Mouse (Mus musculus) forebrain, postnatal 0 days (tissue): ENCODE results near the gene Zfp385b. TPM values are rescaled to one million over a fixed set of nuclear protein-coding genes. Genes with fewer than 3 reads are reported as not detected.

Experiments
- ATAC-seq: fragments of 200-750 bp; cut with Nextera tagmentation; 2 replicates; pipeline ENCODE4 v1.8.0; 2017; ENCODE audit warnings: mild to moderate bottlenecking, moderate library complexity
- DNase-seq: peaks from one replicate; pipeline ENCODE4 v3.0.0-alpha.2; 2015
- H3K27ac ChIP-seq: fragments of 300-500 bp; sonication (generic); 2 replicates; pipeline ENCODE4 v1.5.1; 2014; ENCODE audit warnings: low read depth, mild to moderate bottlenecking, antibody characterized with exemption, low read length, moderate library complexity, mixed read lengths
- H3K27me3 ChIP-seq: fragments of 300-500 bp; sonication (generic); 2 replicates; pipeline ENCODE4 v1.6.1; 2014; ENCODE audit warnings: mild to moderate bottlenecking, low read length, mixed read lengths; ENCODE audit not compliant: insufficient read depth
- H3K36me3 ChIP-seq: fragments of 300-500 bp; sonication (generic); 2 replicates; pipeline ENCODE4 v1.6.1; 2014; ENCODE audit warnings: mild to moderate bottlenecking, moderate library complexity; ENCODE audit not compliant: insufficient read depth
- H3K4me1 ChIP-seq: fragments of 300-500 bp; sonication (generic); 2 replicates; pipeline ENCODE4 v1.6.1; 2014; ENCODE audit warnings: antibody characterized with exemption; ENCODE audit not compliant: insufficient read depth
- H3K4me2 ChIP-seq: fragments of 300-500 bp; sonication (generic); 2 replicates; pipeline ENCODE4 v1.6.1; 2014; ENCODE audit warnings: low read depth, mild to moderate bottlenecking, moderate library complexity
- H3K4me3 ChIP-seq: fragments of 300-500 bp; sonication (generic); 2 replicates; pipeline ENCODE4 v1.5.1; 2014; ENCODE audit warnings: low read depth, low read length, mixed read lengths
- H3K9ac ChIP-seq: fragments of 300-500 bp; sonication (generic); 2 replicates; pipeline ENCODE4 v1.6.1; 2014; ENCODE audit warnings: mild to moderate bottlenecking
- H3K9me3 ChIP-seq: fragments of 300-500 bp; sonication (generic); 2 replicates; pipeline ENCODE4 v1.6.1; 2016; ENCODE audit warnings: low read length
- CTCF ChIP-seq: sonication (generic); IDR thresholded peaks from 2 replicates; pipeline ENCODE4 v1.5.1; 2016; ENCODE audit warnings: antibody characterized with exemption, control low read depth, low read depth
- WGBS: fragments of 180-500 bp; shearing (Covaris S2); extraction: QIAGEN DNeasy Blood & Tissue Kit; methylation state at CpG from one replicate; pipeline ENCODE4 v1.1.7; 2014; 5-methylcytosine and 5-hydroxymethylcytosine counted together
- polyA plus RNA-seq: library from polyadenylated mRNA; unstranded; fragments of >200 nt; fragmentation: Nextera tagmentation; extraction: Ambion mirVana; gene quantifications from 2 replicates; pipeline ENCODE4 v1.2.1, GENCODE M21; 2015
- total RNA-seq: library from RNA; depleted of rRNA; stranded (reverse); fragments of >200 nt; gene quantifications from 2 replicates; pipeline ENCODE4 v1.2.3, GENCODE M21; 2014; rRNA removed

Zfp385b gene
- total RNA-seq (9.5 and 10.0 TPM in 2 replicates), polyA plus RNA-seq (18.5 and 20.4 TPM in 2 replicates)

DNA sequence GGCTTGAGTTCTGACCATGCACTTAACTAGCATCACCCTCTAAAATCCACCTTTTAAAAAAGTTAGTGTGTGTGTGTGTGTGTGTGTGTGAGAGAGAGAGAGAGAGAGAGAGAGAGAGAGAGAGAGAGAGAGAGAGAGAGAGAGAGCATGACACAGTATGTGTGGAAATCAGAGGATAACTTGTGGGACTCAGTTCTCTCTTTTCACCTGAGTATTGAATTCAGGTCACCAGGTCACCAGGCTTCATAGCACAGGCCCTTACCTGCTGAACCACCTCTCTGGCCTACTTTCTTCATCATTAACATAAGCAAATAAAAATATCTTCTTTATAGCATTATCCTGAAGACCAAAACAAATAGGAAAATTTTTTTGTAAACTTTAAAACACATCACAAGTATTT is at the start of gene Zfp385b:
Zfp385b (minus strand) TSS at position 101 of the 400 bp plus-strand sequence.
- Histone ChIP-seq H3K36me3 (no peaks in the 10 kb centered on the region), H3K4me1 (0 out of 2 replicates have a peak, but pooled peaks cover 5% of the 10 kb centered on the region), H3K9ac (no peak within 1 kb of the TSS), H3K4me3 (no peak within 1 kb of the TSS), H3K27me3 (peaks cover 5% of the 10 kb centered on the region), H3K9me3 (no peaks in the 10 kb centered on the region), H3K27ac (no peak within 1 kb of the TSS), H3K4me2 (no peak within 1 kb of the TSS)
- DNase-seq, result no peak
- TF ChIP-seq CTCF, result no peak
- ATAC-seq, result no peak

DNA sequence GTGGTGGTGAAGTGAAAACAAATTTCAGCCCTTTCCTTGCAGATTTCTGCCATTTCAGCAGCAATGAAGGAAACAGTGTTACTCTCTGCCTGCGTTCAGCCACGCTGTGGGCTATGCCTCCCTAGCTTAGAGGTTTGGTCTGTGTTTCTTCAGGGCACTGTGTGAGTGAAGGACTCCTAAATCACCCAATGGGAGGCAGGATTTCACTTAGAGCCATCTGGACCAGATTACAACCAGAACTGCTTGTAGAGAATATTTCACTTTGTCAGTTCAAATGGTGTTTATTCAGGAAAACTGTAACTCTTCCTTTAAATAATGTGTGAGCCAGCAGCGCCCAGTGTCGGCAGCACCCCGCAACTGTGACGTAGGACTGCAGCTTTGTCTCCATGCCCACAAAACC is 44.5 kb upstream of the Zfp385b start:
- Histone ChIP-seq H3K4me2 (no peak overlapping the region), H3K27me3 (no peaks in the 10 kb centered on the region), H3K4me3 (no peak overlapping the region), H3K9me3 (no peaks in the 10 kb centered on the region), H3K9ac (no peak overlapping the region), H3K4me1 (no peaks in the 10 kb centered on the region), H3K36me3 (no peaks in the 10 kb centered on the region), H3K27ac (no peak overlapping the region)
- DNase-seq, result no peak
- peak; percentile 71 for ATAC-seq
- TF ChIP-seq CTCF, result no peak
- 78% methylated on average over 6 of the region's 6 CpGs for WGBS

DNA sequence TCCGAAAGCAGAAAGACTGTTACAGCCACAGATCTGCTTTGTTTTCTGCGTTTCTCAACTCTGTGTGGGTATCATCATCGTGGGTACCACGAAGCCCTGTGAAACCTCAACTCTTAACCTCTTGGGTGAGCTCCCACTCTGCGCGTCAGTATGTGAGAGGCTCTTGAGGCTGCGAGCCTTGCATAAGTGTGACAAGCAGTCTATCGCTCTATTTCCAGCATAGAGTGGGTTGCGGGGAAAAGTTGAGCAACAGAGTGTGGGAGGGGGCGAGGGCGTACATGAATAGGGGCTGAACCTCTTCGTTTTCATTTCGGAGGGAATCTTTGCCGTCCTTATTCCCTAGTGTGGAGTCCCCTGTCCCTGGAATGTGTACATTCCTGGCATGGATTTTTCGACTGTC is 44.1 kb upstream of the Zfp385b start:
- DNase-seq (no peak), ATAC-seq (peak; percentile 32; the same call in 1 of the 2 replicates)
- Histone ChIP-seq H3K27me3 (no peaks in the 10 kb centered on the region), H3K9me3 (no peaks in the 10 kb centered on the region), H3K4me2 (no peak overlapping the region), H3K36me3 (no peaks in the 10 kb centered on the region), H3K4me1 (no peaks in the 10 kb centered on the region), H3K27ac (no peak overlapping the region), H3K4me3 (no peak overlapping the region), H3K9ac (no peak overlapping the region)
- no peak for TF ChIP-seq CTCF
- 79% methylated on average over 15 of the region's 15 CpGs for WGBS

DNA sequence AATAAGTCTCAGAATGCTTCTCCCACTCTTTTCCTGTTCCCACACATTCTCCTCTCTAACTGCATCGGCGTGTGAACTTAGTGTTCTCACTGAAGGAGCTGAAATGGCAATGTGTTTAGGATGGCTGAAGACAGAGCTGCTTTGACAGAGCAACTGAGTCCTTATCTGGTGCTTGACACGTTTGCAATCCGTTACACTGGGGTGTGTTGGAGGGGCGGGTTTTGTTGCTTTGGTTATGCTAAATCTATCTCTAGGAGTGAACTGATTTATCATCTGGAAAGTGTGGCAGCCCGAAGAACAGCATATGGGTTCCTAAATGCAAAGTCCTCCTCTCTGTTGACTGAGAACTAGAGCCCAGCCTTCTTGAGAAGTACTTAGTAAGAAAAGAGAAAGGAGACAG is 22.0 kb upstream of the Zfp385b start:
- Histone ChIP-seq H3K27me3 (no peaks in the 10 kb centered on the region), H3K9ac (no peak overlapping the region), H3K36me3 (no peaks in the 10 kb centered on the region), H3K4me1 (no peaks in the 10 kb centered on the region), H3K9me3 (no peaks in the 10 kb centered on the region), H3K27ac (no peak overlapping the region), H3K4me3 (no peak overlapping the region), H3K4me2 (no peak overlapping the region)
- DNase-seq (no peak), ATAC-seq (peak; percentile 40)
- no peak for TF ChIP-seq CTCF
- WGBS, result 66% methylated on average over 6 of the region's 6 CpGs

DNA sequence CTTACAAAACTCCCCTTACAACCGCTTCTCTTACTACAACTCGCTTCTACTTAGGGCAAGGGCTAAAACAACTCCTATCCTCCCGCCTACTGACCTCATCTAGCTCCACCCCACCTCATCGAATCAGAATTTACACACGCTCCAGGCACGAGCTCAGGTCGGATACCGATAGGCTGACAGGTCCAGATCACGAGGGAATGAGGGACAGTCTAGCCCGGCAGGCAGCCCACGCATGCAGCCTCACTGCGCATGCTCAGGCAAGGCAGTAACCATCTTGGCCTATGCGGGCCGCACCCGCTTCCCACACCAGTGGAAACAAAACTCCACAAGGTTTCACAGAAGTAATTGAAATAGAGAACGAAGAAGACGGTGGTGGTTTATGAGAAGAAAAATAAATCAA is 20.1 kb upstream of the Zfp385b start:
- H3K9ac ChIP-seq, result no peak overlapping the region
- H3K27ac ChIP-seq, result no peak overlapping the region
- 94% methylated on average over 17 of the region's 17 CpGs for WGBS
- DNase-seq (no peak), ATAC-seq (no peak)
- no peak overlapping the region for H3K4me2 ChIP-seq
- no peaks in the 10 kb centered on the region for H3K36me3 ChIP-seq
- no peak for TF ChIP-seq CTCF
- H3K4me3 ChIP-seq, result no peak overlapping the region
- no peaks in the 10 kb centered on the region for H3K27me3 ChIP-seq
- H3K9me3 ChIP-seq, result no peaks in the 10 kb centered on the region
- no peaks in the 10 kb centered on the region for H3K4me1 ChIP-seq

DNA sequence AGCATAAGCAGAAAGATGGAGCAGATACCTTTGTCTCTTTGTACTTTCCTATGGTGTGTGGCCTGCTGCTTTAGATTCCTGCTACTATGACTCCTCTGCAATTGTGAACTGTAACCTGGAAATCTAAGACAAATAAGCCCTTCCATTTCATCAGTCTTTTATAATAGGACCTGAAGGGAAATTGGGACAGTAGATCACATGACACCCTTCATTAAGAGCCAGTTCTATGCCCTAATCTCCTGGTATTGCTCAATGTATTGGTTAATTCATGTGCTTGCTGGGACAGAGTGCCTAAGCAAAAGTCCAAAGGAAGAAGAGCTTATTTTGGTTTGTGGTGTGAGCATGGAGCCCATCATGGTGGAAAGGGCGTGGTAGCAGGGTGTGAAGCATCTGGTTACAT is 19.2 kb upstream of the Zfp385b start:
- WGBS, result 98% methylated on average over 1 of the region's 1 CpGs
- Histone ChIP-seq H3K9me3 (no peaks in the 10 kb centered on the region), H3K27me3 (no peaks in the 10 kb centered on the region), H3K27ac (no peak overlapping the region), H3K9ac (no peak overlapping the region), H3K4me1 (no peaks in the 10 kb centered on the region), H3K36me3 (no peaks in the 10 kb centered on the region), H3K4me2 (no peak overlapping the region), H3K4me3 (no peak overlapping the region)
- no peak for TF ChIP-seq CTCF
- ATAC-seq (no peak), DNase-seq (no peak)

DNA sequence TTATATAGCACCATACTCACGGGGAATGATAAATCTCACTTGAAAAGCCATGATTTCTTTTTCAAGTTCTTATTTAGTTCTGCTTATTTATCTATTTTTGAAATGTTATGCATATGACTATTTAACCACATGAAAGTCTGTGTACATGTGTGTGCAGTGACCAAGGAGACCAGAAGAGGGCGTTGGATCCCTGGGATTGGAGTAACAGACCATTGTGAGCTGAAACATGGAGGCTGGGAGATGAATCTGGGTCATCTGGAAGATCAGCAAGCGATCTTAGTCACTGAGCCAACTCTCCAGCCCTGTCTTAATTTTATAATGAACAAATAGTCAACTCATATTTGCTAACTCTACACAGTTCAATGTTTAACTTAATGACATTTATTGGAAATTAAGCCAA is 16.3 kb upstream of the Zfp385b start:
- 0 out of 2 replicates have a peak, but pooled peaks have one; percentile 4 for TF ChIP-seq CTCF
- no peaks in the 10 kb centered on the region for H3K36me3 ChIP-seq
- no peaks in the 10 kb centered on the region for H3K9me3 ChIP-seq
- no peak overlapping the region for H3K9ac ChIP-seq
- no peak for DNase-seq
- no peak overlapping the region for H3K27ac ChIP-seq
- H3K27me3 ChIP-seq, result no peaks in the 10 kb centered on the region
- no peak overlapping the region for H3K4me2 ChIP-seq
- H3K4me1 ChIP-seq, result no peaks in the 10 kb centered on the region
- 62% methylated on average over 3 of the region's 3 CpGs for WGBS
- H3K4me3 ChIP-seq, result no peak overlapping the region
- ATAC-seq, result no peak
